Mouse (Mus musculus): ENCODE measurements around the gene Ovca2.

- no peak for TF ChIP-seq CTCF (IDR thresholded peaks at IDR 0.05; ENCODE audit: extremely low read depth, insufficient read depth, low read length)
- TF ChIP-seq POLR2A (IDR thresholded peaks at IDR 0.05; ENCODE audit: extremely low read depth, insufficient read depth, low read length): no peak
These were observed 24.5 kb downstream of the Ovca2 start for GRCm38 (mm10) chr11:75154053-75154585.
